Mouse (Mus musculus): ENCODE results near the gene Anp32b.

DNA sequence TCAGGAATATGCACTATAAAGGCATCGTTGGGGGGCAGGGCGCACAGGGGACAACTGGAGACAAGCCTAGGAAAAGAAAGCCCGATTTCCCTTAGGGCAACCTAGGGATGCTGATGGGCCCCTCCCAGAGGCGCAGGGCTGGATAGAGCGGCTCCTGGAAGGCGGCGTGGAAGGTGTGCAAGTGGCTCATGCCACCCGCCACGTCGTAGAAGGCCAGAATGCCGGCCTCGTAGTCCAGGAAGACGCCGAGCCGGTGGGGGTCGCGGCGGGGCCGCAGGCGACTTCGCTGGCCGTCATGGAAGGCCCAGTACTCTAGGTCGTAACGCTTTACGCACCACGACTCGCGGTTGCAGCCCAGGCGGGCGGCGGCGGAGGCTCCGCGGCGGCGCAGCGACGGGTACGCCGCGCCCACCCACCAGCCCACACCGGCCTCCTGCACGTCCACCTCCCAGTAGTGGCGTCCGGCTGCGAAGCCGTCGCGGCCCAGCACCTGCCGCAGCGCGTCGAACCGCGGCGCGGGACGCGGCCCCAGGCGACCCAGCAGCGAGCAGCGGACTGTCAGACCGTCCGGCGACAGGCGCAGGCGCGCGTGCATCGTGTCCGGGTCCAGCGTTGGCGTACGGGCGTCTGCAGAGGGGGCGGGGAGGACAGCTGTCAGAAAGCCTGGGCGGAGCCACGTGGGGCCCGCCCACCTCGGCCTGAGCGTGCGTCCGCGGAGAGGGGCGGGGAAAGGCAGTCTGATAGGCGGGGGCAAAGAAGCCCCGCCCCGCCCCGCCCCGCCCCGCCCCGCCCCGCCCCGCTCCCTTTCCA, 56.3 kb downstream of the Anp32b start:
- no peak for TF ChIP-seq CTCF (IDR thresholded peaks at IDR 0.05; ENCODE audit: low read depth)
- TF ChIP-seq EP300 (optimal IDR thresholded peaks at IDR 0.05): no peak

Measured in stomach, postnatal 0 days (tissue).